Mouse (Mus musculus) ES-Bruce4 (cell line): Measurements from ENCODE around the gene Klf11. TPM values are rescaled to one million over a fixed set of nuclear protein-coding genes. Genes with fewer than 3 reads are reported as not detected.
"Not testable (repeated sequence)": the region's sequence is repeated elsewhere in the genome, so short reads cannot be mapped to it uniquely, and the experiment has no call there.

ENCODE experiments used
- H3K27ac ChIP-seq: 2 replicates; pipeline ENCODE4 v1.5.1; 2012; ENCODE audit warnings: low read length, inconsistent platforms; ENCODE audit not compliant: insufficient read depth
- H3K27me3 ChIP-seq: 2 replicates; pipeline ENCODE4 v1.6.1; 2012; ENCODE audit warnings: mild to moderate bottlenecking, low read length, inconsistent platforms; ENCODE audit not compliant: control insufficient read depth, poor library complexity, insufficient read depth, severe bottlenecking
- H3K36me3 ChIP-seq: 2 replicates; pipeline ENCODE4 v1.6.1; 2012; ENCODE audit warnings: inconsistent platforms, mild to moderate bottlenecking, low read length, moderate library complexity; ENCODE audit not compliant: control insufficient read depth, poor library complexity, insufficient read depth, severe bottlenecking
- H3K4me1 ChIP-seq: one replicate; pipeline ENCODE4 v1.8.1; 2011; ENCODE audit warnings: low read length; ENCODE audit not compliant: control insufficient read depth, insufficient read depth
- H3K4me3 ChIP-seq: 2 replicates; pipeline ENCODE4 v1.5.1; 2011; ENCODE audit warnings: low read depth, mild to moderate bottlenecking, low read length
- H3K9ac ChIP-seq: 2 replicates; pipeline ENCODE4 v1.6.1; 2012; ENCODE audit warnings: low read depth, mild to moderate bottlenecking, inconsistent platforms; ENCODE audit not compliant: poor library complexity, severe bottlenecking
- H3K9me3 ChIP-seq: replicated peaks from 2 replicates; pipeline ENCODE4 v1.6.1; 2012; ENCODE audit warnings: mild to moderate bottlenecking, low read length, inconsistent platforms; ENCODE audit not compliant: control insufficient read depth, poor library complexity, insufficient read depth, severe bottlenecking
- CTCF ChIP-seq: IDR thresholded peaks from one replicate; pipeline ENCODE4 v1.8.1; 2011; ENCODE audit warnings: low read depth, low read length
- EP300 ChIP-seq: IDR thresholded peaks from 2 replicates; pipeline ENCODE4 v1.6.1; 2011; ENCODE audit warnings: low read depth, low read length; ENCODE audit not compliant: insufficient read depth
- POLR2A ChIP-seq: IDR thresholded peaks from one replicate; pipeline ENCODE4 v1.8.1; 2011; ENCODE audit warnings: low read length; ENCODE audit not compliant: insufficient read depth
- polyA plus RNA-seq: library from polyadenylated mRNA; stranded (reverse); fragments of >200 nt; gene quantifications from 2 replicates; pipeline ENCODE4 v1.2.4, GENCODE M21; 2011; ENCODE audit warnings: low read depth; ENCODE audit not compliant: missing spikeins, insufficient read depth, insufficient read length

Klf11 gene
- polyA plus RNA-seq, 1 experiment = 23.8 TPM

DNA sequence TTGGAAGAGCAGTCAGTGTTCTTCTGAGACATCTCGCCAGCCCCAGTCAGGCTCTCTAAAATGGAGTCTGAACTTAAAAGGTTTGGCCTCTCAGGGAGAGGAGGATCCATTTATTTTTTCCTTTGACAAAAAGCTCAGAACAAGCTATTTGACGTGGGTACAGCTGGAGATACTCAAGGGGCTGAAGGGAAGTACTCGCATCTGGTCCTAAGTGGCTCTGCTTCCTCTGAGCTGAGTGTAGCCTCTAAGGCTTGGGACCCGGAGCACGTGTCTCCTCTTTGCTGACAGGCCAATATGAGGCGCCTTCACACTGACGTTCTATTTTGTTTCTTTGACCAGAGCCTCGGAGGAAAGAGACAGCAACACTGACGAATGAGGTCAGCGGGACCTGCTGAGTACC, 48.5 kb downstream of the Klf11 start:
- Histone ChIP-seq H3K9ac (no peak overlapping the region), H3K36me3 (no peaks in the 10 kb centered on the region), H3K4me3 (no peak overlapping the region), H3K9me3 (no peaks in the 10 kb centered on the region), H3K27me3 (no peaks in the 10 kb centered on the region), H3K27ac (no peak overlapping the region), H3K4me1 (no peaks in the 10 kb centered on the region)
- TF ChIP-seq CTCF (no peak), EP300 (no peak), POLR2A (no peak)

DNA sequence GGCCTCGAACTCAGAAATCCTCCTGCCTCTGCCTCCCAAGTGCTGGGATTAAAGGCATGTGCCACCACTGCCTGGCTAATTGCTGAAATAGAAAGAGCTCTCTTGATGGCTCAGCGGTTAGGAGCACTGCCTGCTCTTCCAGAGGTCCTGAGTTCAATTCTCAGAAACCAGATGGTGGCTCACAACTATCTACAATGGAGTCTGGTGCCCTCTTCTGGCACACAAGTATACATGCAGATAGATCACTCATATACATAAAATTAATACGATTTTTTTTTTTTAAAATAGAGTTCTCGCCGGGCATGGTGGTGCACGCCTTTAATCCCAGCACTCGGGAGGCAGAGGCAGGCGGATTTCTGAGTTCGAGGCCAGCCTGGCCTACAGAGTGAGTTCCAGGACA, 50.5 kb downstream of the Klf11 start:
- not testable (repeated sequence) for H3K27me3 ChIP-seq, H3K4me1 ChIP-seq

DNA sequence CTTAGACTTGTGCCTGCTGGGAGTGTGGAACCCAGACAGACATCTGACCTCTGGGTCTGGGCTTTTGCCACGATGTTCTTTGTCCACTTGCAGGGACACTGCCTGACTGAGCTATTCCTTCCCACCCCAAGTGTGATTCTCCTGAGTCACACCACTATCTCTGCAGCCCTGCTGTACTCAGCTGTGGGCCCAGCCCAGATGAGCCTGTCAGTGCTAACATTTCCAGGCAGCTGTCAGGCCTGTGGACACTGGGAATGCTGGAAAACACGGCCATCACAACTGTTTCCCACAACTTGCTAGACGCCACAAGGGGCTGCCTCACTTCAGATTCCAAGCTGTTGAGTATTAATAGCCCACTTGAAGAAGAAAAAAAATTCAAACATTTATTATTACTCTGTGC, 51.9 kb downstream of the Klf11 start:
- TF ChIP-seq POLR2A (no peak), CTCF (no peak), EP300 (no peak)
- H3K36me3 ChIP-seq = no peaks in the 10 kb centered on the region
- no peaks in the 10 kb centered on the region for H3K4me1 ChIP-seq
- no peak overlapping the region for H3K27ac ChIP-seq
- no peaks in the 10 kb centered on the region for H3K9me3 ChIP-seq
- H3K4me3 ChIP-seq = no peak overlapping the region
- H3K27me3 ChIP-seq = no peaks in the 10 kb centered on the region
- no peak overlapping the region for H3K9ac ChIP-seq

More for the DNA sequence above, 50.5 kb downstream of the Klf11 start:
- H3K9me3 ChIP-seq, H3K27ac ChIP-seq, H3K36me3 ChIP-seq, H3K9ac ChIP-seq, H3K4me3 ChIP-seq: not testable (repeated sequence)

- H3K9me3 ChIP-seq = no peaks in the 10 kb centered on the region
- no peaks in the 10 kb centered on the region for H3K27me3 ChIP-seq
- no peak overlapping the region for H3K4me3 ChIP-seq
- H3K4me1 ChIP-seq = no peaks in the 10 kb centered on the region
- H3K36me3 ChIP-seq = peaks cover 20% of the 10 kb centered on the region
- peak overlapping the region; percentile 79 for H3K9ac ChIP-seq
- TF ChIP-seq EP300 = no peak
- TF ChIP-seq CTCF = no peak
- TF ChIP-seq POLR2A = no peak
- no peak overlapping the region for H3K27ac ChIP-seq
Measured at GRCm38 (mm10) chr12:24705502-24706263, 54.6 kb downstream of the Klf11 start.

- H3K27me3 ChIP-seq = no peaks in the 10 kb centered on the region
- H3K9me3 ChIP-seq = no peaks in the 10 kb centered on the region
- peak overlapping the region; percentile 87 for H3K4me3 ChIP-seq
- no peaks in the 10 kb centered on the region for H3K4me1 ChIP-seq
- peak overlapping the region; percentile 79 for H3K9ac ChIP-seq
- TF ChIP-seq EP300 = 0 out of 2 replicates have a peak, but pooled peaks have one; percentile 52
- TF ChIP-seq POLR2A = peak; percentile 36
- no peak for TF ChIP-seq CTCF
- H3K36me3 ChIP-seq = peaks cover 32% of the 10 kb centered on the region
- H3K27ac ChIP-seq = peak overlapping the region; percentile 60
Measured at GRCm38 (mm10) chr12:24706764-24707479, 55.8 kb downstream of the Klf11 start.

DNA sequence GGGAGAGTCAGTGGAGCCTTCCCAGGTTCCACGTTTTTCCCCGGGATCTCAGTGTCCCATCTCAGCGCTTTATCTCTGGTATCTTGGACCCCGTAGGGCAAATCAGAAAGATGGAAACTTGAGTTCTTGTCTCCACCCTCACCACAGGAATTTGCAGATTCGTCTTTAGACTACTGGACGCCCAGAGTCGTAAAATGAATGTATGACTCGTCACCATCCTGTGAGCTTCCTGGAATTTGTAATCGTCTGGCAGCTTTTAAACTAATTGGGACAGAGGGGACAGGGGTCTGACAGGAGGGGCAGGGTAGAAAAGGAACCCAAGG, 56.4 kb downstream of the Klf11 start:
- Histone ChIP-seq H3K27ac (peak overlapping the region; percentile 60), H3K9me3 (no peaks in the 10 kb centered on the region), H3K4me1 (no peaks in the 10 kb centered on the region), H3K9ac (peak overlapping the region; percentile 79), H3K27me3 (no peaks in the 10 kb centered on the region), H3K36me3 (peaks cover 38% of the 10 kb centered on the region), H3K4me3 (peak overlapping the region; percentile 87)
- TF ChIP-seq CTCF = no peak
- TF ChIP-seq POLR2A = no peak
- no peak for TF ChIP-seq EP300
